Mouse (Mus musculus) left cerebral cortex, adult 18-20 months (tissue): ENCODE results near the gene Ap2b1. TPM values are rescaled to one million over a fixed set of nuclear protein-coding genes. Genes with fewer than 3 reads are reported as not detected.
A peak's percentile ranks its signal among the peaks of the same experiment; 100 is the strongest.

Source experiments
- DNase-seq, 2 experiments: peaks; one replicate each; pipeline ENCODE4 v3.0.0; 2021 to 2022; ENCODE audit warnings: low spot score in 2 of 2, mixed read lengths in 1 of 2
- total RNA-seq, 2 experiments: library from RNA; stranded (reverse); gene quantifications; 2 replicates each; pipeline ENCODE4 v1.2.3; 2021

Ap2b1 gene
- total RNA-seq, 2 experiments from 2014 or later: 280 to 293 TPM

DNA sequence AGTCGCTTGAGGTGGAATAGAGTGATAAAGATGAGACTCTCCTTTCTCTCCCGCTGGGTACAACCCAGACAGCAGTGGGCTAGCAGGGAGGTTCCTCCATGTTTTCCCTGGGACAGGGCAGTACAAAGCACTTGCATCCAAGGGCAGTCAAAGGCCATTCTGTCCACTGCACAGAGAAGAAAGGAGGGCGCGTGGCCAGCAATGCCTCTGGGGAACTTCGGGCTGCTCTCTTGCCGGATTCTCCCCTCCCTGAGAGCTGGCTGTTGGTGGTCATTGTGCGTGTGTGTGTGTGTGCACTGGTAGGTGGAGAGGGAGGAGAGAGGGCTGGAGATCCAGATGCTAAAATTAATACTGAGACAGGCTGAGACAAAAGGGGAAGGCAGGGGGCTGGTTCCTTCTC lies 142.4 kb downstream of the Ap2b1 start:
- no peak for DNase-seq

GRCm38 (mm10) chr11:83442596-83443267 lies 143.9 kb downstream of the Ap2b1 start:
- peak; percentile 78 to 85 for DNase-seq

- no peak for DNase-seq
Observed at GRCm38 (mm10) chr11:83443824-83444223, 145.0 kb downstream of the Ap2b1 start.

DNA sequence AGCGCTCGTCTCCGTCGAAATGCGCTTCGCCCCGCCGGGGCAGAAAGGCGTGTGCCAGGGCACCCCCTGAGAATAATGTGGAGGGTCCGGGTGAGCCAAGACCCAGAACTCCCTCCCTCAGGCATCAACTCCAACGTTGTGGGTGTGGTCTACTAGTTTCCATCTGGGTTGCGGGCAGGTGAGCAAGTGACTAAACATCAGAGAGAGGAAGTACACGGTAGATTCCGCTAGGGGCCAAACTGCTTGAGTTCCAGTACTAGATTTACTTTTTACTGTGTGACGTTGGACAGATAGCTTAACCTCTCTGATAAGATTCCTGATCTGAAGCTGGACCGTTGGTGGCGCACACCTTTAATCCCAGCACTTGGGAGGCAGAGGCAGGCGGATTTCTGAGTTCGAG lies 146.2 kb downstream of the Ap2b1 start:
- no peak for DNase-seq

- no peak for DNase-seq
Observed at GRCm38 (mm10) chr11:83447612-83448011, 148.8 kb downstream of the Ap2b1 start.

- DNase-seq: no peak
Observed at GRCm38 (mm10) chr11:83448021-83448926, 149.4 kb downstream of the Ap2b1 start.

- DNase-seq: no peak
Observed at GRCm38 (mm10) chr11:83448927-83449236, 150.1 kb downstream of the Ap2b1 start.

DNA sequence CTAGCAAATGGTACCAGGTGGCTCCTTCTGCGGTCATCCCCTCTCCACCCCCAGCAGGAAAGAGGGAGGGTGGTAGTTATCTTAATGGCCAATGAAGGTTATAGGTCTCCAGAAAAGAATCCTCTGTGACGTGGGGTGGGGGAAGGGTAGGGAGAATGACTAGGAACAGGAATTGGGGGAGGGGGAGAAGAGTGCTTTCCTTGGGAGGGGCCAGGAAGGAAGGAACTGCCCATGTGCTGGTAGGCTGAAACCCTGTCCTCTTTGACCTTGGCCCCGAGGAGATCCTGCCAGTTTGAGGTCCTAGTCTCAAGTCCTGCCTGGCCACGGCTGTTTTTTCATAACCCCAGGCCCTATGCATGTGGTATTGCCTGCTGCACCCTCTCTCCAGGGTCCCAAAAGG lies 150.5 kb downstream of the Ap2b1 start:
- DNase-seq: no peak

GRCm38 (mm10) chr11:83450550-83450949 lies 151.7 kb downstream of the Ap2b1 start:
- no peak for DNase-seq

DNA sequence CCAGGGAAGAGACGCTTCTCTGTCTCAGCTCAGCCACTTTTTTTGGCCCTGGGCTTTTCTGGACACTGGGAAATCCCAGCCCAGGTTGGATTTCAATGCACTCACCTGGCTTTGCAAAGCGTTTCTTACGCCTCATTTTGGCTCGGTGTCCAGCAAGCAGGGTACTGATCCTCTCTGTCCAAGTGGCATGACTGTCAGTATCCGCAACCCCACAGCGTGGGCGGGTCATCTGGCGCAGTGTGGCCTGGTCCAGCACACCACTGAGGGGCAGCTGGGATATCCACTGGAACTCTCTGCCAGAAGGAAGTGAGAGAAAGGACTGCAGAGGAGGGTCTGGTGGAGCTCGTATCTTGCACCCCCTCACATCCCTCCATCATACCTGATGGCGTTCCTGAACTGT lies 152.5 kb downstream of the Ap2b1 start:
- DNase-seq: no peak

DNA sequence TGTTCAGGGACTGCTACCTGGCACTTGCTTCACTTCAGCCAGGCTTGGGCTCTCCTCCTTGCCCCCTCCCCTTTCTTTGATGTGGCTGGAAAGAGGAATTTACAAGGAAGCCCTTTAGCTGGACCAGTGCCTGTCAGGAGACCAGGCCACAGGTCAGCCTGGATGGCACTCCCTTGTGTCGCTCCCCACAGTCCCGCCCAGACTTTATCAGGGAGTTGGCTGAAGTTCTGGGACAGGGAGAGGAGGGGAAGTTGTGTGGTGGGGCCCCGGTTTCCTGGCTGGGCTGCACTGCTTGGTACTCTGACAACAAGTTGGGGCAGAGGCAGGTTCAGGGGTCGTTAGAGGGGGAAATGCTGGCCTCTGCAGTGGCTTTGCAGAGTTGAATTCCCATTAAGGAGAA lies 155.7 kb downstream of the Ap2b1 start:
- DNase-seq: no peak

Other genes starting within 250 kb of the Ap2b1 start
- 1 to 10 TPM in 1 of 2 experiments, under 1 TPM in 1; 0.80 to 1.8 TPM for gene Slfn2, start 233.9 kb upstream of the Ap2b1 start, total RNA-seq
- not detected for gene Slfn1, start 182.2 kb upstream of the Ap2b1 start, total RNA-seq
- gene Slfn4, start 123.8 kb upstream of the Ap2b1 start, total RNA-seq: not detected
- under 1 TPM; 0.40 to 0.66 TPM for gene Slfn3, start 107.7 kb upstream of the Ap2b1 start, total RNA-seq
- gene Slfn14, start 12.3 kb upstream of the Ap2b1 start, total RNA-seq: under 1 TPM in 1 of 2 experiments, not detected in 1; 0.09 TPM
- gene Pex12, start 3.6 kb downstream of the Ap2b1 start, total RNA-seq: 10 to 100 TPM in 1 of 2 experiments, 1 to 10 TPM in 1; 7.0 to 10.1 TPM
- 100 to 1,000 TPM; 268 to 269 TPM for gene Rasl10b, start 110.1 kb downstream of the Ap2b1 start, total RNA-seq
- gene Gas2l2, start 130.4 kb downstream of the Ap2b1 start, total RNA-seq: not detected
- gene 1700020L24Rik, start 138.7 kb downstream of the Ap2b1 start, total RNA-seq: under 1 TPM; 0.47 to 0.53 TPM
- gene Mmp28, start 164.0 kb downstream of the Ap2b1 start, total RNA-seq: 1 to 10 TPM; 2.5 to 3.9 TPM
- 10 to 100 TPM; 56.2 to 60.3 TPM for gene Taf15, start 174.1 kb downstream of the Ap2b1 start, total RNA-seq
- not detected for gene Heatr9, start 223.2 kb downstream of the Ap2b1 start, total RNA-seq
- gene Ccl5, start 231.5 kb downstream of the Ap2b1 start, total RNA-seq: not detected